Mouse (Mus musculus): ENCODE results near the gene Tmem223. TPM values are rescaled to one million over a fixed set of nuclear protein-coding genes. Genes with fewer than 3 reads are reported as not detected.

Tmem223 gene
- polyA plus RNA-seq, 1 experiment from 2014 or later: 123 TPM

GRCm38 (mm10) chr19:8740603-8741002 lies 30.2 kb upstream of the Tmem223 start, which contains the start of gene 1700092M07Rik:
TSS of gene 1700092M07Rik (plus strand) at chr19:8740718.
- peak within 1 kb of the TSS; percentile 94 for H3K4me3 ChIP-seq (ENCODE audit: low read depth, low read length)
- no peak; the same call in 1 of the 2 replicates for ATAC-seq (replicated peaks; ENCODE audit: low FRiP score)
- no peak for DNase-seq (ENCODE audit: low spot score)
- peak within 1 kb of the TSS; percentile 45 for H3K4me2 ChIP-seq
- H3K36me3 ChIP-seq (ENCODE audit: control insufficient read depth, insufficient read depth, low read length): peaks cover 40% of the 10 kb centered on the region
- peak within 1 kb of the TSS; percentile 85 for H3K27ac ChIP-seq (ENCODE audit: low read depth, low read length)
- 67% methylated on average over 14 of the region's 14 CpGs for WGBS
- H3K9ac ChIP-seq (ENCODE audit: low read depth, low read length): peak within 1 kb of the TSS; percentile 95
- no peaks in the 10 kb centered on the region for H3K9me3 ChIP-seq (ENCODE audit: control insufficient read depth, low read length)
- no peaks in the 10 kb centered on the region for H3K27me3 ChIP-seq (replicated peaks; ENCODE audit: control insufficient read depth, insufficient read depth, low read length)
- peaks cover 19% of the 10 kb centered on the region for H3K4me1 ChIP-seq (replicated peaks; ENCODE audit: control insufficient read depth, insufficient read depth, low read length)

- Histone ChIP-seq H3K9ac (ENCODE audit: low read depth, low read length) (peak within 1 kb of the TSS; percentile 95), H3K4me1 (replicated peaks; ENCODE audit: control insufficient read depth, insufficient read depth, low read length) (peaks cover 19% of the 10 kb centered on the region), H3K4me3 (ENCODE audit: low read depth, low read length) (peak within 1 kb of the TSS; percentile 94), H3K27me3 (replicated peaks; ENCODE audit: control insufficient read depth, insufficient read depth, low read length) (no peaks in the 10 kb centered on the region), H3K27ac (ENCODE audit: low read depth, low read length) (peak within 1 kb of the TSS; percentile 85), H3K9me3 (ENCODE audit: control insufficient read depth, low read length) (no peaks in the 10 kb centered on the region), H3K4me2 (peak within 1 kb of the TSS; percentile 89), H3K36me3 (ENCODE audit: control insufficient read depth, insufficient read depth, low read length) (peaks cover 43% of the 10 kb centered on the region)
- under 1% methylated on average over 36 of the region's 36 CpGs for WGBS
- DNase-seq (ENCODE audit: low spot score): peak; percentile 93
- ATAC-seq (replicated peaks; ENCODE audit: low FRiP score): peak; percentile 97
These were observed 29.4 kb upstream of the Tmem223 start, which contains the start of gene Stx5a for GRCm38 (mm10) chr19:8741243-8741869. TSS of gene Stx5a (plus strand) at chr19:8741413.

- ATAC-seq (replicated peaks; ENCODE audit: low FRiP score) (no peak), DNase-seq (ENCODE audit: low spot score) (no peak)
- H3K27me3 ChIP-seq (replicated peaks; ENCODE audit: control insufficient read depth, insufficient read depth, low read length): no peaks in the 10 kb centered on the region
- peak overlapping the region; percentile 85 for H3K27ac ChIP-seq (ENCODE audit: low read depth, low read length)
- 13% methylated on average over 14 of the region's 14 CpGs for WGBS
- H3K9ac ChIP-seq (ENCODE audit: low read depth, low read length): peak overlapping the region; percentile 95
- H3K4me1 ChIP-seq (replicated peaks; ENCODE audit: control insufficient read depth, insufficient read depth, low read length): peaks cover 14% of the 10 kb centered on the region
- H3K4me3 ChIP-seq (ENCODE audit: low read depth, low read length): peak overlapping the region; percentile 94
- H3K9me3 ChIP-seq (ENCODE audit: control insufficient read depth, low read length): no peaks in the 10 kb centered on the region
- peaks cover 42% of the 10 kb centered on the region for H3K36me3 ChIP-seq (ENCODE audit: control insufficient read depth, insufficient read depth, low read length)
- peak overlapping the region; percentile 89 for H3K4me2 ChIP-seq
These were observed 28.6 kb upstream of the Tmem223 start for GRCm38 (mm10) chr19:8742176-8742575.

DNA sequence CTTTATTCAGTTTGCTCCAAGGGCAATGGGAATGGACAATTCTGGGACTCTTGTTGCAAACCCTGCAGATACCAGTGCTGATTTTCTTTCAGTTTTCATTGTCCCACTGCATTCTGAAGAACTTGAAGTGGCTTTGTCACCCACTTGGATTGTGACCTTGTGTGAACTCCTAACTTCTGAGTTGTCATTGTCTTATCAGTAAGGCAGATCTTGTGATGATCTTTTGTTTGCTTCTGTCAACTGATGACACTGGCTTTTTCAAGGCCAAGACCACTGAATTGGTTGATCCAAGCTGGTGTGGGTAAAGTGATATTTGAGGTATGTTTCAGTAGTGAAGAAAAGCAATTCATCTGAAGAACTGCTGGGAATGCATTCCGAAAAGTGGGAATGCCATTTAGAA lies 25.4 kb upstream of the Tmem223 start:
- Histone ChIP-seq H3K4me3 (ENCODE audit: low read depth, low read length) (no peak overlapping the region), H3K36me3 (ENCODE audit: control insufficient read depth, insufficient read depth, low read length) (peaks cover 40% of the 10 kb centered on the region), H3K4me1 (replicated peaks; ENCODE audit: control insufficient read depth, insufficient read depth, low read length) (peaks cover 11% of the 10 kb centered on the region), H3K4me2 (no peak overlapping the region), H3K27ac (ENCODE audit: low read depth, low read length) (no peak overlapping the region), H3K9me3 (ENCODE audit: control insufficient read depth, low read length) (no peaks in the 10 kb centered on the region), H3K27me3 (replicated peaks; ENCODE audit: control insufficient read depth, insufficient read depth, low read length) (no peaks in the 10 kb centered on the region), H3K9ac (ENCODE audit: low read depth, low read length) (no peak overlapping the region)
- DNase-seq (ENCODE audit: low spot score): no peak
- ATAC-seq (replicated peaks; ENCODE audit: low FRiP score): no peak
- 91% methylated on average over 1 of the region's 1 CpGs for WGBS

- no peak overlapping the region for H3K27ac ChIP-seq (ENCODE audit: low read depth, low read length)
- WGBS: 68% methylated on average over 2 of the region's 2 CpGs
- no peak overlapping the region for H3K4me2 ChIP-seq
- no peaks in the 10 kb centered on the region for H3K9me3 ChIP-seq (ENCODE audit: control insufficient read depth, low read length)
- H3K9ac ChIP-seq (ENCODE audit: low read depth, low read length): no peak overlapping the region
- H3K4me3 ChIP-seq (ENCODE audit: low read depth, low read length): no peak overlapping the region
- ATAC-seq (replicated peaks; ENCODE audit: low FRiP score) (no peak), DNase-seq (ENCODE audit: low spot score) (no peak)
- H3K27me3 ChIP-seq (replicated peaks; ENCODE audit: control insufficient read depth, insufficient read depth, low read length): no peaks in the 10 kb centered on the region
- peaks cover 47% of the 10 kb centered on the region for H3K36me3 ChIP-seq (ENCODE audit: control insufficient read depth, insufficient read depth, low read length)
- peaks cover 7% of the 10 kb centered on the region; the same call in 1 of the 2 replicates for H3K4me1 ChIP-seq (replicated peaks; ENCODE audit: control insufficient read depth, insufficient read depth, low read length)
These were observed 23.4 kb upstream of the Tmem223 start for GRCm38 (mm10) chr19:8747368-8747767.

GRCm38 (mm10) chr19:8755652-8756051 lies 15.1 kb upstream of the Tmem223 start:
- peak overlapping the region; percentile 93 for H3K9ac ChIP-seq (ENCODE audit: low read depth, low read length)
- H3K4me1 ChIP-seq (replicated peaks; ENCODE audit: control insufficient read depth, insufficient read depth, low read length): peaks cover 18% of the 10 kb centered on the region
- H3K27me3 ChIP-seq (replicated peaks; ENCODE audit: control insufficient read depth, insufficient read depth, low read length): no peaks in the 10 kb centered on the region
- peaks cover 22% of the 10 kb centered on the region for H3K36me3 ChIP-seq (ENCODE audit: control insufficient read depth, insufficient read depth, low read length)
- ATAC-seq (replicated peaks; ENCODE audit: low FRiP score) (no peak), DNase-seq (ENCODE audit: low spot score) (no peak)
- H3K9me3 ChIP-seq (ENCODE audit: control insufficient read depth, low read length): no peaks in the 10 kb centered on the region
- peak overlapping the region; percentile 89 for H3K4me3 ChIP-seq (ENCODE audit: low read depth, low read length)
- peak overlapping the region; percentile 85 for H3K4me2 ChIP-seq
- no peak overlapping the region for H3K27ac ChIP-seq (ENCODE audit: low read depth, low read length)
- 43% methylated on average over 3 of the region's 3 CpGs for WGBS

DNA sequence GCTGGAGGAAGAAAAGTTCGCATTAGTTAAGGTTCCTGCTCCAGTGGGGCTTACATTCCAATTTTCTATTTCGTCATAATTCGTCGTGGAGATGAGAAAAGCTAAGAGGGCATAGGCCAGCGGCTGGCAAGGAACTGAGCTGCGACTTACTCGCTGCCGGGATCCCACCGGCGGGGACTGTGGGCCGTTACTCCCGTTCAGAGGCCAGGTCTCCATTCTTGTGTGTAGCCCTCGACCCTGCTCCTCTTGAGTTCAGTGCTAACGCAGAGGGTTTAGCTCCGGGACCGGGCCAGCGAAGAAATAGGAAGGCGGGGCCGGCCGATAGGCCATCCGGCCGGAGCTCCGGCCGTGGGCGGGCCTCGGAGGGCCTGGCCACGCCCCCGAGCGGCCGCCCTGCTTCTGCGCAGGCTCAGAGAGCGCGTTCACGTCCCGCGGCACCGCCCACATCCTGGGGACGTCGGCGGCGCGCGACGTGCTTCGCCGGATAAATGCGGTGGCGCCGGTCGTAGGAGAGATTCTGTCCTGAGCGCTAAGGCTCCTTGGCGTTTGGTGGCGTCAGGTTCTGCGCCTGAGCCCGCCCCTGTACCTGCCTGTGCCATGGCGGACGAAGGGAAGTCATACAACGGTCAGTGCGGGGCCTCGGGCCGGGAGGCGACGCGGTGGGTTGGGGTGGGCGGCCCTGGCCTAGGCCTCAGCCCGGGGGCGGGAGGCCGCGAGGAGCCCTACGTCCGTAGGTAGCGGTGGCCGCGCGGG lies 14.0 kb upstream of the Tmem223 start, which contains the start of gene Nxf1:
Nxf1 (plus strand) TSS at position 439 of the 753 bp plus-strand sequence.
- peaks cover 15% of the 10 kb centered on the region for H3K36me3 ChIP-seq (ENCODE audit: control insufficient read depth, insufficient read depth, low read length)
- no peaks in the 10 kb centered on the region for H3K9me3 ChIP-seq (ENCODE audit: control insufficient read depth, low read length)
- H3K4me3 ChIP-seq (ENCODE audit: low read depth, low read length): peak within 1 kb of the TSS; percentile 89

GRCm38 (mm10) chr19:8757471-8757998 lies 13.3 kb upstream of the Tmem223 start:
- peak overlapping the region; percentile 93 for H3K27ac ChIP-seq (ENCODE audit: low read depth, low read length)
- peaks cover 18% of the 10 kb centered on the region for H3K36me3 ChIP-seq (ENCODE audit: control insufficient read depth, insufficient read depth, low read length)
- peaks cover 18% of the 10 kb centered on the region for H3K4me1 ChIP-seq (replicated peaks; ENCODE audit: control insufficient read depth, insufficient read depth, low read length)
- H3K27me3 ChIP-seq (replicated peaks; ENCODE audit: control insufficient read depth, insufficient read depth, low read length): no peaks in the 10 kb centered on the region
- DNase-seq (ENCODE audit: low spot score) (no peak), ATAC-seq (replicated peaks; ENCODE audit: low FRiP score) (no peak; the same call in 1 of the 2 replicates)
- H3K4me3 ChIP-seq (ENCODE audit: low read depth, low read length): peak overlapping the region; percentile 89
- peak overlapping the region; percentile 85 for H3K4me2 ChIP-seq
- peak overlapping the region; percentile 93 for H3K9ac ChIP-seq (ENCODE audit: low read depth, low read length)
- 5% methylated on average over 14 of the region's 14 CpGs for WGBS
- no peaks in the 10 kb centered on the region for H3K9me3 ChIP-seq (ENCODE audit: control insufficient read depth, low read length)

More for the DNA sequence above, 14.0 kb upstream of the Tmem223 start, which contains the start of gene Nxf1:
- Histone ChIP-seq H3K4me2 (peak within 1 kb of the TSS; percentile 85), H3K27me3 (replicated peaks; ENCODE audit: control insufficient read depth, insufficient read depth, low read length) (no peaks in the 10 kb centered on the region), H3K4me1 (replicated peaks; ENCODE audit: control insufficient read depth, insufficient read depth, low read length) (peaks cover 18% of the 10 kb centered on the region), H3K27ac (ENCODE audit: low read depth, low read length) (peak within 1 kb of the TSS; percentile 93), H3K9ac (ENCODE audit: low read depth, low read length) (peak within 1 kb of the TSS; percentile 93)
- DNase-seq (ENCODE audit: low spot score) (peak; percentile 90), ATAC-seq (replicated peaks; ENCODE audit: low FRiP score) (peak; percentile 85)
- under 1% methylated on average over 75 of the region's 75 CpGs for WGBS

Measured in liver, embryonic 11.5 days (tissue).